Mouse (Mus musculus) lung, postnatal 14 days (tissue): ENCODE measurements around the gene Tmem150a.

ENCODE experiments used
- DNase-seq: peaks from one replicate; pipeline ENCODE4 v3.0.0; 2021

The Tmem150a gene

GRCm38 (mm10) chr6:72352636-72353405 is 2.4 kb upstream of the Tmem150a start:
- peak; percentile 76 for DNase-seq

- DNase-seq, result no peak
Measured at GRCm38 (mm10) chr6:72354025-72354424, 1.2 kb upstream of the Tmem150a start.

- DNase-seq, result no peak
Measured at GRCm38 (mm10) chr6:72356001-72356532, 820 bp downstream of the Tmem150a start.

GRCm38 (mm10) chr6:72357164-72358079 is 2.2 kb downstream of the Tmem150a start:
- DNase-seq, result no peak

- DNase-seq, result no peak
Measured at GRCm38 (mm10) chr6:72358086-72358764, 3.0 kb downstream of the Tmem150a start.

GRCm38 (mm10) chr6:72359343-72359742 is 4.1 kb downstream of the Tmem150a start:
- no peak for DNase-seq

- no peak for DNase-seq
Measured at GRCm38 (mm10) chr6:72359891-72360598, 4.8 kb downstream of the Tmem150a start.

GRCm38 (mm10) chr6:72360599-72360935 is 5.3 kb downstream of the Tmem150a start:
- DNase-seq, result no peak

GRCm38 (mm10) chr6:72361121-72361551 is 5.9 kb downstream of the Tmem150a start:
- DNase-seq, result no peak

GRCm38 (mm10) chr6:72362132-72363028 is 7.1 kb downstream of the Tmem150a start:
- DNase-seq, result peak; percentile 93

GRCm38 (mm10) chr6:72364009-72364408 is 8.8 kb downstream of the Tmem150a start:
- no peak for DNase-seq

- DNase-seq, result no peak
Measured at GRCm38 (mm10) chr6:72364985-72365384, 9.7 kb downstream of the Tmem150a start.

GRCm38 (mm10) chr6:72366304-72366703 is 11.1 kb downstream of the Tmem150a start:
- no peak for DNase-seq

GRCm38 (mm10) chr6:72366844-72367443 is 11.7 kb downstream of the Tmem150a start, which contains the start of gene Rnf181:
Rnf181 (minus strand) TSS chr6:72366956.
- DNase-seq, result no peak

GRCm38 (mm10) chr6:72367460-72367974 is 12.3 kb downstream of the Tmem150a start:
- no peak for DNase-seq

- no peak for DNase-seq
Measured at GRCm38 (mm10) chr6:72369557-72369956, 14.3 kb downstream of the Tmem150a start.

- DNase-seq, result peak; percentile 38
Measured at GRCm38 (mm10) chr6:72370091-72370490, 14.8 kb downstream of the Tmem150a start.

- DNase-seq, result peak; percentile 41
Measured at GRCm38 (mm10) chr6:72371147-72371546, 15.9 kb downstream of the Tmem150a start.

- DNase-seq, result no peak
Measured at GRCm38 (mm10) chr6:72371571-72371970, 16.3 kb downstream of the Tmem150a start.

GRCm38 (mm10) chr6:72373184-72373583 is 17.9 kb downstream of the Tmem150a start:
- DNase-seq, result peak; percentile 39
